Mouse (Mus musculus): ENCODE data around the gene Ssna1.

- TF ChIP-seq POLR2A (IDR thresholded peaks at IDR 0.05; ENCODE audit: low read depth, low read length) (no peak), CTCF (IDR thresholded peaks at IDR 0.05; ENCODE audit: extremely low read depth, insufficient read depth, insufficient read length, insufficient replicate concordance) (no peak)
Observed at GRCm38 (mm10) chr2:25290101-25290815, 18.0 kb upstream of the Ssna1 start.
